Mouse (Mus musculus) hematopoietic multipotent progenitor cell, adult 10-12 weeks (in vitro differentiated cells): ENCODE measurements around the gene Tnxb. TPM values are rescaled to one million over a fixed set of nuclear protein-coding genes. Genes with fewer than 3 reads are reported as not detected.

ENCODE experiments used
- polyA plus RNA-seq: library from polyadenylated mRNA; stranded (reverse); fragments of >175 nt; gene quantifications from 2 replicates; pipeline ENCODE4 v1.2.3, GENCODE M21; 2012; ENCODE audit warnings: low replicate concordance

Tnxb gene
- 0.28 and 0.68 TPM in 2 replicates for polyA plus RNA-seq

DNA sequence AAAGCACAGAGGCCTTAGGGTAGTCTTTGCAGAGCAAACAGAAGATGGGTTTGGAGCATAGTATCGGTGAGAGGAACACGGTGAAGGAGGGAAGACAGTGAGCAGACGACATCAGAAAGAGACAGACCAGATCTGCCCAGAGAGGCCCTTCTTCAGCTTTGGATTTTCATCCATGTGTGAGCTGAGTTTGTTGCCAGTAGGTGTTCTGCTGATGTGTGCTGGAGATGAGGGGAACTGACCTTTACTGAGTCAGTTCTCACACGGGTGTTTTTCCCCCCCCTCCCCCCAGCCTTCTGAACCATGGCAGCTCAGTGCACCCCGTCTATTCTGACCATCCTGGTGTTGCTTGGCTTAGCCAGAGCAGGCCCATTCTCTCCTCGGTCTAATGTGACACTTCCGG lies at the start of gene Tnxb:
Tnxb (plus strand) TSS at position 301 of the 400 bp plus-strand sequence.

DNA sequence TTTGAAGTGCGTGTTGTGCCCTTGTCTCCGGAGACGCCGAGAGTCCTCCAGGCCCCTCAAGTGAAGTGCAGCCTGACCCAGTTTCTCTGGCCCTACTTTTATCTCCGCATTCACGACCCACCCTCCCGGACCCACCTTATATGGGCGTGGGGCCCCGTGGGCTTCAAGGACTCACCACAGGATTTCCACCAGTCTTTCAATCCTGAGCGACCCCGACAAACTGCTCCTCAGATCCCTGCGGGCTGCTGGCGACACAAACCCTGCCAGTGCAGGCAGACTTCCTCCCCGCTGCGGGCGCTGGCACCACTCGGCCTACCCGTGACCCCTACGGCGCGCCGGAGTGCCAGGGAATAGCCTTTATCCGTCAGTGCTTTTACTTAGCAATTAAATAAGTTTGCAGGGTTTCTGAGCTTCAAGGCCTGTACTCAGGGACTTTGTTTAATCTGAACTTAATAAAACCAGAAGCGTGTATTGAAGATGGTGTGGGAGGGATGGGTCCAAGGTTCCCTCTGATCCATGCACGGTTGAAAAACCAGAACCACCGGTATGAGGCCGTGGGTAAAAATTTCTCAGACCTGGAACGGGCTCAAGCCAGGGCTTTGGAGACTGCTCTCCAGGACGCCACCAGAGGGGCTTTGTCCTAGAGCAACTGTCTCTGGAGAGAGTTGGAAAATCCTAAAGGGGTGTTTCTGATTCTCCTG lies 42.2 kb upstream of the Tnxb start, which contains the start of gene Ppt2:
Ppt2 (minus strand) TSS at position 568 of the 701 bp plus-strand sequence.

DNA sequence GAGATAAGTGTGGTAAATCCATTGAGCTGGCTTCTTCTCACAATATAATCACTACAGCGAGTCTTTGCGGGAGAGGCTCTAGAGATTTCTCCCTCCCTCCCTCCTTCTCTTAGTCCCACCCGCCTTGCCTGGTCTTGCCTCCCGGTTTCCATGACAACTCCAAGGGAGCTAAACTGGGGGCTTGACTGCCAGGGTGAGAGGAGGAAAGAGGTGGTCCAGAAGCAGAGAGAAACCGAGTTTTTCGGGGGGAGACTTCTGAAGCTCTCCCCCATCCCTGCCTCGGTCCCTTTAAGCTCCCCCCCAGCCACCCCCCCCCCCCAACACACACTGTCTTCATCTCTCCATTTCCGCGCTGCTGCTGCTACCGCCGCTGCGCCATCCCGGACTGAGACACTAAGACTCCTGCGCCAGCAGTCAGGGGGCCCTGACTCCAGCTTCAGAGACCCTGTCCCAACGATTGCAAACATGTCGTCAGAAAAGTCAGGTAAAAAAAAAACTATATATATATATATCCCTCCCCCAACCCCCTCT lies 41.0 kb upstream of the Tnxb start, which contains the start of gene Prrt1:
Prrt1 (plus strand) TSS at position 313 of the 531 bp plus-strand sequence.

DNA sequence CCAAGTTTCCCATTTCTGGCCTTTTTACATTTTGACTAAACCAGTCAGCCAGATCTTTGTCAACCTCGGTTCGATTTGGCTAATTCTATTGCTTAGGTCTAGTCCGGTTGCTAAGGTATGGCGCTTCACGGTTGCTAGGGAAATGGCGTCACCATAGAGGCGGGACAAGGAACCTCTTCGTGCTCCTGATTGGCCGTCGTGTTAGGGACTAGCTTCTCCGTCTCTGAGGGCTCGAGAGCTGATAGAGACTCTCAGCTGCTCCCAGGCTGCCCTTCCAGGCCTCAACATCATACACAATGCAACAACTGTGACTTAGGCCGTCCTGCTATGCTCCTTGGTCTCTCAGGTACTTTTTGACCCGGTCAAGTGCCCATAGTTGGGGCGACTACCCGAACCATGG lies 25.7 kb upstream of the Tnxb start, which contains the start of gene Fkbpl:
Fkbpl (plus strand) TSS at position 157 of the 400 bp plus-strand sequence.

DNA sequence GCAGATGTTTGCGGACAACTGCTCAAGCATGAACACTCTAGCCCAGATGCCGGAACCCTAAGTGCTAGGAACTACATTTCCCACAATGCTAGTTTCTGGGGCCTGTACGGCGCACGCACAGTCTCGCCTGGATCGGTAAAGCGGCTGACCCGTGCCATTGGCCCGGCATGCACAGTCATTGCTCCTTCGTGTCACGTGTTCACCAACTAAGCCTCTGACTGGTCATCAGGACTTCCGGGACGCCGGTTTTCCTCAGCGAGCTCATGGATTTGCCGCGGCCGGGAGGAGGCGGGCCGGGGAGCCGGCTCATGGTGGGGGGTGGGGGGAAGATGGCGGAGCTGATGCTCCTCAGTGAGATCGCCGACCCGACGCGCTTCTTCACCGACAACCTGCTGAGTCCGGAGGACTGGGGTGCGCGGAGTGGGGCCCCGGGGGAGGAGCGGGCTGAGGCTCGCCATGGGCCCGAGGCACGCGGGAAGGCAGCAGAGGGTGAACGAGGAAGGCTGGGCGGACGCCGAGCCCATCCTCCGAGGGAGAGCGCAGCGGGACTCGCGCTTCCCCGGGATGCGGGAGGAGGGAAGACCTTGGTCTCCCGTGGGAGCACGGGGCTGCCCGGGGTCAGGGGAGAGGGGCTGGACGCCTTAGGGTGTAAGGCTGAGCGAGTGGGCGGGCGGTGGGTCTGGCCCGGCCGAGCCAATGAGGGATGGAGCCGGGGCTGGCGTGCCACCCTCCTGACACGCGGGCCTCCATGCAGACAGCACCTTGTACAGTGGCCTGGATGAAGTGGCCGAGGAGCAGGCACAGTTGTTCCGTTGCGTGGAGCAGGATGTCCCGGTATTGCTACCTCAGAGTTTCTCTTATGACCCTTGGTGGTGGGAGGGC lies 23.2 kb upstream of the Tnxb start, which contains the start of gene Atf6b:
Atf6b (plus strand) TSS at position 241 of the 882 bp plus-strand sequence.

DNA sequence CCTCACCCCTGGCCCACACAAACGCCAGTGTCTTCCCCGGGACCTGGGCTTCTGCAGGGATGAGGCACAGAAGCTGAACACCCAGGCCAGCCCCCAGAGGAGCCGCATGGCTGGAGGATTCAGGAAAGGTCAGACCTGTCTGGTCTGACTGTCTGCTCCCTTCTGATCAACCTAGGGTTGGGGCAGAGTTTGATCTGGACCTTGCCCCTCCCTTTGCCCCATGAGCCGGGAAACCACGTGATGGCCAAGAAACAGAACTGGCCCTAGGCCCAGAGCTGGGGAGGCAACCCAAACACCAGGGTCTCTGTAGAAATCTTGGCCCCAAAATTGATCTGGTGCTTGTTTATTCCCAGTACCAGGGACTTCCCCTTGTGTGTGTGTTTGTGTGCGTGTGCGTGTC lies 73.4 kb downstream of the Tnxb start, which contains the start of gene C4b:
C4b (minus strand) TSS at position 164 of the 400 bp plus-strand sequence.

Other genes with a start within 250 kb of the Tnxb start
- 0.16 and 0.49 TPM in 2 replicates for gene Btnl4, start 193.2 kb upstream of the Tnxb start, polyA plus RNA-seq
- gene Btnl6, start 153.2 kb upstream of the Tnxb start, polyA plus RNA-seq = not detected in 2 replicates
- 7.8 and 33.6 TPM in 2 replicates for gene Notch4, start 106.3 kb upstream of the Tnxb start, polyA plus RNA-seq
- 701 and 1,475 TPM in 2 replicates for gene Gpsm3, start 80.7 kb upstream of the Tnxb start, polyA plus RNA-seq
- 129 and 229 TPM in 2 replicates for gene Pbx2, start 79.3 kb upstream of the Tnxb start, polyA plus RNA-seq
- 6.8 and 13.6 TPM in 2 replicates for gene Ager, start 72.7 kb upstream of the Tnxb start, polyA plus RNA-seq
- gene Rnf5, start 66.8 kb upstream of the Tnxb start, polyA plus RNA-seq = 44.1 and 76.3 TPM in 2 replicates
- 143 and 230 TPM in 2 replicates for gene Agpat1, start 66.3 kb upstream of the Tnxb start, polyA plus RNA-seq
- gene Egfl8, start 54.6 kb upstream of the Tnxb start, polyA plus RNA-seq = 1.2 and 1.3 TPM in 2 replicates
- gene Ppt2, start 42.0 kb upstream of the Tnxb start, polyA plus RNA-seq = 77.8 and 82.6 TPM in 2 replicates
- gene Prrt1, start 41.0 kb upstream of the Tnxb start, polyA plus RNA-seq = 13.3 and 35.6 TPM in 2 replicates
- gene Fkbpl, start 25.8 kb upstream of the Tnxb start, polyA plus RNA-seq = 3.7 and 4.4 TPM in 2 replicates
- 177 and 309 TPM in 2 replicates for gene Atf6b, start 23.4 kb upstream of the Tnxb start, polyA plus RNA-seq
- 1.6 and 2.8 TPM in 2 replicates for gene C4b, start 73.3 kb downstream of the Tnxb start, polyA plus RNA-seq
- gene Cyp21a1, start 134.0 kb downstream of the Tnxb start, polyA plus RNA-seq = 0.26 and 0.85 TPM in 2 replicates
- 35.1 and 41.2 TPM in 2 replicates for gene Stk19, start 166.4 kb downstream of the Tnxb start, polyA plus RNA-seq
- gene Dxo, start 166.5 kb downstream of the Tnxb start, polyA plus RNA-seq = 64.7 and 107 TPM in 2 replicates
- 73.9 and 94.6 TPM in 2 replicates for gene Skiv2l, start 179.7 kb downstream of the Tnxb start, polyA plus RNA-seq
- 110 and 113 TPM in 2 replicates for gene Nelfe, start 179.9 kb downstream of the Tnxb start, polyA plus RNA-seq
- 0.42 and 1.0 TPM in 2 replicates for gene Cfb, start 192.0 kb downstream of the Tnxb start, polyA plus RNA-seq
- 12.3 and 13.4 TPM in 2 replicates for gene Zbtb12, start 208.9 kb downstream of the Tnxb start, polyA plus RNA-seq
- 0.10 TPM in 1 of 2 replicates, not detected in the other for gene Gm20547, start 211.5 kb downstream of the Tnxb start, polyA plus RNA-seq
- 1.6 and 6.5 TPM in 2 replicates for gene C2, start 227.7 kb downstream of the Tnxb start, polyA plus RNA-seq
- gene Ehmt2, start 227.9 kb downstream of the Tnxb start, polyA plus RNA-seq = 299 and 719 TPM in 2 replicates
- not detected in 2 replicates for gene Slc44a4, start 243.9 kb downstream of the Tnxb start, polyA plus RNA-seq